Mouse (Mus musculus) hindbrain, embryonic 16.5 days (tissue): Measurements from ENCODE around the gene Eif2ak4. TPM values are rescaled to one million over a fixed set of nuclear protein-coding genes. Genes with fewer than 3 reads are reported as not detected.

ENCODE experiments used
- ATAC-seq: fragments of 200-750 bp; cut with Nextera tagmentation; 2 replicates; pipeline ENCODE4 v1.8.0; 2017; ENCODE audit warnings: moderate TSS enrichment, moderate library complexity
- H3K27ac ChIP-seq: fragments of 300-500 bp; sonication (generic); 2 replicates; pipeline ENCODE4 v1.5.1; 2014; ENCODE audit warnings: low read depth, mild to moderate bottlenecking, control low read depth, low read length, moderate library complexity
- H3K27me3 ChIP-seq: fragments of 300-500 bp; sonication (generic); replicated peaks from 2 replicates; pipeline ENCODE4 v1.6.1; 2014; ENCODE audit warnings: low read length; ENCODE audit not compliant: control insufficient read depth, insufficient read depth
- H3K36me3 ChIP-seq: fragments of 300-500 bp; sonication (generic); 2 replicates; pipeline ENCODE4 v1.6.1; 2014; ENCODE audit warnings: mild to moderate bottlenecking, low read length, moderate library complexity, mixed read lengths; ENCODE audit not compliant: control insufficient read depth, insufficient read depth
- H3K4me1 ChIP-seq: fragments of 300-500 bp; sonication (generic); 2 replicates; pipeline ENCODE4 v1.6.1; 2014; ENCODE audit warnings: low read depth, low read length; ENCODE audit not compliant: control insufficient read depth, insufficient read depth
- H3K4me2 ChIP-seq: fragments of 300-500 bp; sonication (generic); 2 replicates; pipeline ENCODE4 v1.6.1; 2014; ENCODE audit warnings: mild to moderate bottlenecking, low read length, control low read depth, moderate library complexity
- H3K4me3 ChIP-seq: fragments of 300-500 bp; sonication (generic); 2 replicates; pipeline ENCODE4 v1.5.1; 2014; ENCODE audit warnings: mild to moderate bottlenecking, low read length, control low read depth, moderate library complexity
- H3K9ac ChIP-seq: fragments of 300-500 bp; sonication (generic); 2 replicates; pipeline ENCODE4 v1.6.1; 2014; ENCODE audit warnings: low read depth, mild to moderate bottlenecking, control low read depth, low read length, moderate library complexity
- H3K9me3 ChIP-seq: fragments of 300-500 bp; sonication (generic); 2 replicates; pipeline ENCODE4 v1.6.1; 2014; ENCODE audit warnings: mild to moderate bottlenecking, low read length, moderate library complexity; ENCODE audit not compliant: control insufficient read depth
- WGBS: fragments of 180-500 bp; shearing (Covaris S2); extraction: QIAGEN DNeasy Blood & Tissue Kit; methylation state at CpG from one replicate; pipeline ENCODE4 v1.1.7; 2014; 5-methylcytosine and 5-hydroxymethylcytosine counted together
- polyA plus RNA-seq: library from polyadenylated mRNA; unstranded; fragments of >200 nt; fragmentation: Nextera tagmentation; extraction: Ambion mirVana; gene quantifications from 2 replicates; pipeline ENCODE4 v1.2.1, GENCODE M21; 2015

Eif2ak4 gene
- polyA plus RNA-seq, 1 experiment from 2014 or later: 8.3 TPM

- Histone ChIP-seq H3K4me1 (peaks cover 11% of the 10 kb centered on the region), H3K27me3 (no peaks in the 10 kb centered on the region), H3K9me3 (no peaks in the 10 kb centered on the region; the same call in 1 of the 2 replicates), H3K4me2 (no peak overlapping the region), H3K27ac (no peak overlapping the region), H3K4me3 (no peak overlapping the region), H3K9ac (no peak overlapping the region), H3K36me3 (no peaks in the 10 kb centered on the region)
- WGBS: 91% methylated on average over 7 of the region's 7 CpGs
- ATAC-seq: no peak
These were observed 118.7 kb downstream of the Eif2ak4 start for GRCm38 (mm10) chr2:118507126-118507525.

GRCm38 (mm10) chr2:118509688-118510446 lies 121.4 kb downstream of the Eif2ak4 start:
- H3K27me3 ChIP-seq: no peaks in the 10 kb centered on the region
- H3K36me3 ChIP-seq: no peaks in the 10 kb centered on the region
- H3K4me1 ChIP-seq: peaks cover 11% of the 10 kb centered on the region
- no peak for ATAC-seq
- H3K9ac ChIP-seq: peak overlapping the region; percentile 38; the same call in 1 of the 2 replicates
- 43% methylated on average over 8 of the region's 8 CpGs for WGBS
- H3K4me3 ChIP-seq: no peak overlapping the region
- H3K27ac ChIP-seq: peak overlapping the region; percentile 59; the same call in 1 of the 2 replicates
- peak overlapping the region; percentile 28; the same call in 1 of the 2 replicates for H3K4me2 ChIP-seq
- H3K9me3 ChIP-seq: no peaks in the 10 kb centered on the region

GRCm38 (mm10) chr2:118510447-118511310 lies 122.3 kb downstream of the Eif2ak4 start:
- H3K36me3 ChIP-seq: no peaks in the 10 kb centered on the region
- H3K27me3 ChIP-seq: no peaks in the 10 kb centered on the region
- peak overlapping the region; percentile 59; the same call in 1 of the 2 replicates for H3K27ac ChIP-seq
- 31% methylated on average over 29 of the region's 29 CpGs for WGBS
- peak overlapping the region; percentile 38; the same call in 1 of the 2 replicates for H3K9ac ChIP-seq
- peak; percentile 97 for ATAC-seq
- no peak overlapping the region for H3K4me3 ChIP-seq
- H3K4me2 ChIP-seq: peak overlapping the region; percentile 28; the same call in 1 of the 2 replicates
- peaks cover 11% of the 10 kb centered on the region for H3K4me1 ChIP-seq
- H3K9me3 ChIP-seq: no peaks in the 10 kb centered on the region

- Histone ChIP-seq H3K36me3 (no peaks in the 10 kb centered on the region), H3K4me3 (no peak overlapping the region), H3K27ac (peak overlapping the region; percentile 23; the same call in 1 of the 2 replicates), H3K4me1 (peaks cover 11% of the 10 kb centered on the region), H3K27me3 (no peaks in the 10 kb centered on the region), H3K9me3 (no peaks in the 10 kb centered on the region), H3K9ac (no peak overlapping the region), H3K4me2 (no peak overlapping the region)
- WGBS: 66% methylated on average over 11 of the region's 11 CpGs
- ATAC-seq: no peak
These were observed 123.5 kb downstream of the Eif2ak4 start for GRCm38 (mm10) chr2:118511779-118512417.

DNA sequence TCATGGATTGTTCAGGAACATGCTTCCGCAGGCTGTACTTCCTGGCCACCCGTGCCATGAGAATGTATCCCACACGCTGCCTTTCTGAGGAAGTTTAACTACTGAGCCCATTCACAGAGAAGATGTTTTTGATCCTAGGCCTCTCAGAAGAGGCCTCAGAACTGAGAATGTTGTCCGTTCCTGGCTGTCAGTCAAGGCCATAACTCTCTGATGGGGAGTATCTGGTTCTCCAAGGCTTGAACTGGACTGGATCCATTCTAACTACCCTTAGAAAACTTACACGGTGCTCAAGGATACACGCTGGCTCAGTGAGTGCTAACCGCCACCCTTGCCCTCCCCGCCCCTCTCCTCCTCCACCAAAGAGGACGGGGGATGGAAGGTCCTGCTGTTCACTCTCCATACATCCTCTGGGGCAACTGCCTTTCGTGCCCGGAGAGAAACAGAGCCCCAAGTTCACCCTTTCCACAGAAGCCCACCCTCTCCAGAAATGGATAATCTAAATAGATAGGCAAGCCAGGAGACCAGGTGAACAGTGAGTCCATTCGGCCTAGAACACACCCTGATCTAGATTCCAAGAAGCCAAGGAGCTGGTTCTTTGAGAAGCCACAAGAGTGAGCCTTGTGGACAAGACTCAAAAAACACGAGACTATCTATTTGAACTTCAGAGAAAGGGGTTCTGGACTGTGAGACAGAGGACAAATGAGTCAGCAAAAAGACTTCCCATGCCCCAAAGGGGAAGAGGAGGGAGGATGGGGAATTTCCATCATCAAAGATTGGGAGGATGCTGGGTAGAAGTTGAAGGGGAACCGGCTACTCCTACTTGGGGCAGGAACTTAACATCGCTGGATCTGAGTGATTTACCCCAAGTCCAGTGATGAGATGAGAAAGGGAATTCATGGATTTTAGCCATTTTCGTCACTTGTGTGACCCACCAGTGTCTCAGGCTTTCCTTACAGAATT lies 124.3 kb downstream of the Eif2ak4 start:
- H3K4me2 ChIP-seq: no peak overlapping the region
- WGBS: 83% methylated on average over 16 of the region's 16 CpGs
- no peak overlapping the region for H3K9ac ChIP-seq
- no peaks in the 10 kb centered on the region for H3K9me3 ChIP-seq
- ATAC-seq: no peak
- no peak overlapping the region for H3K27ac ChIP-seq
- peaks cover 11% of the 10 kb centered on the region for H3K4me1 ChIP-seq
- no peaks in the 10 kb centered on the region for H3K36me3 ChIP-seq
- no peaks in the 10 kb centered on the region for H3K27me3 ChIP-seq
- H3K4me3 ChIP-seq: no peak overlapping the region

GRCm38 (mm10) chr2:118520042-118520933 lies 131.9 kb downstream of the Eif2ak4 start:
- no peak overlapping the region for H3K4me2 ChIP-seq
- H3K27me3 ChIP-seq: no peaks in the 10 kb centered on the region
- H3K4me3 ChIP-seq: no peak overlapping the region
- ATAC-seq: peak; percentile 97
- no peaks in the 10 kb centered on the region for H3K9me3 ChIP-seq
- H3K4me1 ChIP-seq: peaks cover 6% of the 10 kb centered on the region; the same call in 1 of the 2 replicates
- 0 out of 2 replicates have a peak overlapping the region, but pooled peaks have one; percentile 3 for H3K27ac ChIP-seq
- 38% methylated on average over 9 of the region's 9 CpGs for WGBS
- H3K9ac ChIP-seq: no peak overlapping the region
- no peaks in the 10 kb centered on the region for H3K36me3 ChIP-seq

- Histone ChIP-seq H3K36me3 (no peaks in the 10 kb centered on the region), H3K9ac (no peak overlapping the region), H3K27ac (no peak overlapping the region), H3K4me2 (no peak overlapping the region), H3K4me1 (peaks cover 6% of the 10 kb centered on the region; the same call in 1 of the 2 replicates), H3K4me3 (no peak overlapping the region), H3K9me3 (no peaks in the 10 kb centered on the region), H3K27me3 (no peaks in the 10 kb centered on the region)
- WGBS: 60% methylated on average over 2 of the region's 2 CpGs
- ATAC-seq: no peak
These were observed 133.8 kb downstream of the Eif2ak4 start for GRCm38 (mm10) chr2:118522265-118522664.
